Mouse (Mus musculus) lung, postnatal 36 days (tissue): ENCODE measurements around the gene Srrd.
"Not testable (repeated sequence)": the region's sequence is repeated elsewhere in the genome, so short reads cannot be mapped to it uniquely, and the experiment has no call there.

Source experiments
- DNase-seq: peaks from one replicate; pipeline ENCODE4 v3.0.0; 2022; ENCODE audit warnings: mixed read lengths

The Srrd gene

GRCm38 (mm10) chr5:112356322-112356721 lies 13.5 kb upstream of the Srrd start:
- peak; percentile 53 for DNase-seq

GRCm38 (mm10) chr5:112355910-112356309 lies 13.1 kb upstream of the Srrd start, which contains the start of gene Gm6583:
Gene Gm6583, minus strand, starts transcription at chr5:112356033.
- no peak for DNase-seq

- peak; percentile 24 for DNase-seq
Measured at GRCm38 (mm10) chr5:112355493-112355892, 12.7 kb upstream of the Srrd start.

- DNase-seq = no peak
Measured at GRCm38 (mm10) chr5:112349169-112349568, 6.3 kb upstream of the Srrd start.

GRCm38 (mm10) chr5:112346211-112346965 lies 3.5 kb upstream of the Srrd start:
- no peak for DNase-seq

DNA sequence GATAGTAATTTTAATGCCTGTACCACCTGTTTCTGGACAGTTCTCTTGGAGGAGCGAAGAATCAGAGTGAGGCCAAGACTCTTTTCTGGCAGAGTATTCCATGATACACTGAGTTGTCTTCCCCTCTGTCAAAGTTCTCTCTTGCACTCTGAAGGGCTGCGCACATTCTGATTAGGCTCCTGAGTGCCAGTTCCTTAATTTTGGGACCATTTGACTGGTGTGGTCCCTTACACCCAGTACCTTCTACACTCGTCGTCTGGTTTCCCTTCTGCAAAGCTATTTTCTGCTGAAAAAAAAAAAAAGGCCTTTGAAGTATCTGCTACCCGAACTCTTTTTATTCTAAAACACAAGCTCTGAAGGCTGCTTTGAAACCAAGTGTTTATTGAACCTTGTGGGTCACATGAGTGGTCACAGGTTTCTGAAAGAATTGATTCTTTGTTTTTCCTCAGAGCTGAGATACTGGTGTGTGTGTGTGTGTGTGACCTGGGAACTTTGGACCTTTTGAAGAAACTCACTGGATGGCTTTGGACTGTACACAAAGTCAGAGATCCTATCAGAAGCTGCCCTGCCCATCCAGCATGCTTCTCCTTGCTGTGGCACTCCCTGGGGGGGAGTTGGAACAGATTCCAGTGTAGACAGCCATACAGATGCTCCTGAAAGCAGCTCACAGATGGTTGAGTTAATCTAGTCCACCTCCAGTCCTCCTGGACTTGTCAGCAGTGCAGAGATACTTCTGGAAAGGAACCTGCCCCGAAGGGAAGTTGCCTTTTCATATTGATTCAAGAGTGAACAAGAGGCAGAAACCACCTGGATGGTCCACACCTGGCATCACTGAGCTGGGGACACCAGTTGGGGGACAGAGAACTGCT lies 1.5 kb upstream of the Srrd start:
- DNase-seq = no peak

DNA sequence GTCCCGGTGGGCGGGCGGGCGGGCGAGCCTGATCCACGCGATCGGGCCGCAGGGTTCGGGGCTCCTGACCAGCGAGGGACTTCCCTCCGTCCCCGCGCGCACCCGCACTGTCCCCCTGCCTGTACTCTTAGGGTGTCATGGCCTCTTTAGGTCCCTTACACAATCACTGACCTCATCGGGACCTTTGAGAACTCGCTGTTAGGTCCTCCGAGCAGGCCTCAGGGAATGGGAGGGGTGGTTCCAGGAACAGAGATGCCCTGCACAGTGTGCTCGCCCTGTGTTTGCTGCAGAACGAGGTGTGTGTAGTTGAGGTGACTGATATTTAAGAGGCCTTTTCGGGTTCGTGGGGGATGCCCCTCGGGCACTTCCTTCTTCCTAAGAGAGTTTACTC lies 360 bp upstream of the Srrd start:
- peak; percentile 51 for DNase-seq

DNA sequence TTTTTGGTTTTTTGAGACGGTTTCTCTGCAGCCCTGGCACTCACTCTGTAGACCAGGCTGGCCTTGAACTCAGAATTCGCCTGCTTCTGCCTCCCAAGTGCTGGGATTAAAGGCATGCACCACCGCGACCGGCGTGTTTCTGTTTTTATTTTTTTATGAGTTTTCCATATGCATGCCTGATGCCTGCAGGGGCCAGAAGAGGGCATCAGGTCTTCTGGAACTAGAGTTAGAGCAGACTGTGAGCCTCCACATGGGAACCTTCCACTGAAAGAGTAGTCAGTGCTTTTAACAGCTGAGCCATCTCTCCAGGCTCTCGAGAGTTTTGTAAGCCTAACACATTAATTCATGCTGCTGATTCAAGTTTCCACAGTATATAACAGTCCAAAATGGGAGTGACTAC lies 3.6 kb downstream of the Srrd start:
- no peak for DNase-seq

DNA sequence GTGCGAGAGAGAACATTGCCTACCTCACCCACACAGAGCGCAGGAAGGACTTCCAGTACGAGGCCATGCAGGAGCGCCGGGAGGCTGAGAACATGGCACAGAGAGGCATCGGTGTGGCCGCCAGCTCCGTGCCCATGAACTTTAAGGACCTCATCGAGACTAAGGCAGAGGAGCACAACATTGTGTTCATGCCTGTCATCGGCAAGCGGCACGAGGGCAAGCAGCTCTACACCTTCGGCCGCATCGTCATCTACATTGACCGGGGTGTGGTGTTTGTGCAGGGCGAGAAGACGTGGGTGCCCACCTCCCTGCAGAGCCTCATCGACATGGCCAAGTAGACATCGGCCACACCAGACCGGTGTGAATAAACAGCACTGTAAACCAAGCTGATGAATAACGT lies 5.8 kb downstream of the Srrd start:
- DNase-seq = no peak

DNA sequence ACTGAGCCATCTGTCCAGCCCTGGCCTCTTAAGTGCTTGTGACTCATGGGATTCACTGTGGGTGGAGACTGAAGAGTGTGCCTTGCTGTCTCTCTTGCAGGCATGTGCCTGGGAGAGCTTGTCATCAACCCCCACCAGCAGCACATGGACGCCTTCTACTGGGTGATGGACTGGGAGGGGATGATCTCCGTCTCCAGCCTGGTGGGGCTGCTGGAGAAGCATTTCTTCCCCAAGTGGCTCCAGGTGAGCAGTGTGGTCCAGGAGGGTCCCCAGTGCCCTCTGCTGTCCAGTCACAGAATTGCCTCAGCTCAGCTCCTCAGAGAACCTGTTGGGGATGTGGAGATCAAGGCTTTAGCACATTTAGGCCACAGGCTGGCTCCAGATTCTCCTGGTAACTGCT lies 7.4 kb downstream of the Srrd start:
- peak; percentile 70 for DNase-seq

DNA sequence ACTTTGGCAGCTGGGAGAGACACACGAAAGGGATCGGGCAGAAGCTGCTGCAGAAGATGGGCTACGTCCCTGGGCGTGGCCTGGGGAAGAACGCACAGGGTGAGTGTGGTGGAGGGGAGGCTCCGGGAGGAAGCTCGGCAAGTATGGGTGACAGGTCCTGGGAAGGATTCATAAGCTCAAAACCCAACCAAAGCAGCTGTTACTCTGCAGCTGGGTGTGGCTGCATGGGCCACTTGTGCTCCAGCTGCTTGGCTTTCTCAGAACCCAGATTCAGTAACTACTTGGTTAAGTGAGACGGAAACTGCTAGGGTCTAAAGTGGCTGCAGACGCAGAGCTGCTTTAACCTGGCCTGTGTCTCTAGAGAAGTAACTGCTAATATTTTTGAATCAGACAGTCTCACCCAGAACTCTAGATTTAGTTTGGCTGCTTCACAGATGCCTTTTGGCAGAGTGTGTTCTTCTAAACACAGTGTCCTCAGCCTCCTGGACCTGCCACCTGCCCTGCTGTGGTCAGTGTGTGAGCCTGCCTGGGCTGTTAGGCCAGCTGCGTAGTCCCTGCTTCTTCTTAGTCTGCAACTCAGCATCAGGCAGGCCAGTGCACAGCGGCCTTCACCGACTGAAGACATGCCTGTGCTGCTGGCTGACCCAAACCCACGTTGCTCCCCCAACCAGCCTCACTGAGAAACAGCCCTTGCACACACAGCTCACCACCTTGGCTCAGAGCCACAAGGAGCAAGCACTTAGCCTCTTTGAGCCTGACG lies 12.9 kb downstream of the Srrd start:
- DNase-seq = no peak

- no peak for DNase-seq
Measured at GRCm38 (mm10) chr5:112327854-112328253, 15.0 kb downstream of the Srrd start.

DNA sequence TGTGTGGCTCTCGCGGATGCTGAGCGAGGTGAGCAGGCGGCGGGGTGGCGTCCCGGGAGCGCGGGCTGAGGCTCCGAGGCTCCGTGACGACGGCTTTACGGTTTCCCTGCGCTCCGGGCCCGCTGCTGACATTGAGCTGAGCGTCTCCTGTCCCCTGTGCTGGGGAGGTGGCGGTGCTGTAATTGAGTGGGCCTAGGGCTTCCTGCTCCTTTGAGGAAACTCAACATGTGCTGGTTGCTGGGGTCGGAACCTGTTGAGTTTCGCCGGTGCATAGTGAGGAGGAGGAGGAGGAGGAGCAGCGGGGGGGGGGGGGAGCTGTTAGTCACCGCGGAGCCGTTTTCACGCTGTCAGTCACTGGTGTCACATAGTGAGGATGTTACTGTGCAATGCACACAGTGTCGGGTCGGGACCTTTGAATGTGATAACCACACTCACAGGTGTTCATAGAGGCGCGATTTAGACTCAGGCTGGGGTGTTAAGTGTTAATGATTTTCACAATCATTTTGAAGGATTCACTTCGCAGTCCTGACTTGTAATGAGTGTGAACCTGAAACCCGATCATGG lies 16.3 kb downstream of the Srrd start:
- DNase-seq = no peak

DNA sequence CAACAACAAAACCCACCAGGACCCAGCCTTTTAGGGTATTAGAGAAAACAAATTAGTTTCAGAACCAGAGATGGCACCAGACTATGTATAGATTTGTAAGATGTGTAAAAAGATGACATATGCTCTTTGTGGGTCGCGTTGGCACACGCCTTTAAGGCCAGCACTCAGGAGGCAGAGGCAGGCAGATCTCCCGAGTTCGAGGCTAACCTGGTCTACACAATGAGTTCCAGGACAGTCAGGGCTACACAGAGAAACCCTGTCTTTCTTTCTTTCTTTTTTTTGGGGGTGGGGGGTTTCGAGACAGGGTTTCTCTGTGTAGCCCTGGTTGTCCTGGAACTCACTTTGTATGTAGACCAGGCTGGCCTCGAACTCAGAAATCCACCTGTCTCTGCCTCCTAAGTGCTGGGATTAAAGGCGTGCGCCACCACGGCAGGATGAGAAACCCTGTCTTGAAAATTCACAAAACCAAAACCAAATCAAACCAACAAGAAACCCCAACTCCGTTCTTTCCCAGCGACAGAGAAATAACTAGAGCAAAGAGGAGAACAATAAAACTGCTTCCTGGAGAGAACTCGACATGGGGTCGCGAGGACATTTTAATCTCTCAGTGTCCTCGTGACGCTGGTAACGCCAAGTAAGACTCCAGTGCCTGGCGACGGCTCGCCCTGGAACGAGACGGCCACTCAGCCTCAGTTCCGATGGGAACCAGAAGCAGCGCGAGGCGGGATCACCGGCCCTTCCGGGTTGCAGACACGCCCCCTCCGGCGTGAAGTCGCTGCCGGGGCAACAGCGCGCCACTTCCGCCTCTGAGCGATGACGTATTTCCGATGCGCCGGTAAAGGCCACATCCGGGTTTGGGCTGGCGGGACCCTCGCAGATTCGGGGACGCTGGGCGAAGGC lies 17.0 kb downstream of the Srrd start, which contains the start of gene Tfip11:
Gene Tfip11 (plus strand): TSS at position 813 of the 900 bp plus-strand sequence.
- DNase-seq = peak; percentile 96

- DNase-seq = peak; percentile 84
Measured at GRCm38 (mm10) chr5:112324637-112325545, 17.9 kb downstream of the Srrd start.

DNA sequence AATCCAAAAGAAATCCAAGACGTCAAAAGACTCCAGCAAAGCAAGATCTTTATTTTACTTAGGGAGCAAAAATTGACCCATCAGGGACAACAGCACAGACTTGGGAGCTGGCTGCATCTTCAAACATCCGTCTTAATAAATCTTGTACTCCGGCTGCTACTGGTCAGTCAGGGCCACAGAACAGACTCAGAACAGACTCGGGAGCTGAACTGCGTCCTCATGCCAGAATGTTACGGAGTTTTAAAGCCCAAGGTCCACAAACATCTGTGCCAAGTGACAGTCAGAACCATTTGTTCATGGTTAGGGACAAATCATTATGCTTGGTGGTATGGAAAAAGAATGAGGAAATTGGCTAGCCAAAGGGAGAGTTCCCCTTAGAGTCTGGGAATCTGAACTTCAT lies 19.6 kb downstream of the Srrd start:
- DNase-seq = no peak

DNA sequence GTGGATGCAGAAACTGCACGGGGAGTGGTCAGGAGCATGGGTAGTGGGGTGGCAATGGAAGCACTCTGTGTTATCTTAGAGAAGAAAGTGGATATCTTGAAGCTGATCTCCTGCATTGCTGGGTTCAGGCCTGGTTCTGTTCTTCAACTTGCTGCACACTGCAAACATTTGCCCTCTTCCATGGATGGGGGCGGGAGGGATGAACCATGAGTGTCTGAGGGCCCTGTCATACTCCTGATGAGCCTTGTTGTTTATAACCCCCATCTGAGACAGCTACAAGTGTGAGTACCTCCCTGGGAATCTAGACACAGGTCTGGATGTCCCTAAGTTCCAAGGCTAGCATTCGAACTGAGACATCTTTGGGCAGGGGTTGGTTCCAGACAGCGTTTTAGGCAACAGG lies 21.5 kb downstream of the Srrd start:
- DNase-seq = no peak

DNA sequence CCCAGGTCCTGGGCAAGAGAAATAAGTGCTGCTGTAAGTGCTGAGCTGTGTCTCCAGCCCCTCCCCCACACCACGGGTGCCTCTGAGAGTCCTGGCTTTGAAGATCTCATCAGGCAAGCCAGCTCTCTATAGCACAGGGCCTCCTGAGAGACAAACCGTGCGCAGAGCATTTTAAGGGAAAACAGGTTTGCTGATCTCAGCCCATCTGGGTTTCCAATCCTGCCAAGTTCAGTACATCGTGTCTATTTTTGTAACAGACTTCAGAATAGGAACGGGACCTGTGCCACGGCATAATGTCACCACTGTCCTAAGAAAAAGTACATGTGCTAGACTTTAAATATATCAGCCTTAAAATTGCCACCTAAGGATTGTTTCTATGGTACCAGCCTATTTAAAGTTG lies 21.9 kb downstream of the Srrd start:
- no peak for DNase-seq

- no peak for DNase-seq
Measured at GRCm38 (mm10) chr5:112320379-112320778, 22.5 kb downstream of the Srrd start.

DNA sequence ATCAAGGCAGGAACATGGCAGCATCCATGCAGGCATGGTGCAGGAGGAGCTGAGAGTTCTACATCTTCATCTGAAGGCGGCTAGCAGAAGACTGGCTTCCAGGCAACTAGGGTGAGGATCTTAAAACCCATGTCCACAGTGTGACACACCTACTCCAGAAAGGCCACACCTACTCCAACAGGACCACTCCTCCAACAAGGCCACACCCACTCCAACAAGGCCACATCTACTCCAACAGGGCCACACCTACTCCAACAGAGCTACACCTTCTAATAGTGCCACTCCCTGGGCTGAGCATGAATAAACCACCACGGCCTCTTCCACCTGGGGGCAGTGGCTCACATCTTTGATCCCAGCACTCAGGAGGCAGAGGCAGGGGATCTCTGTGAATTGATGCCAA lies 23.5 kb downstream of the Srrd start:
- DNase-seq = not testable (repeated sequence)

DNA sequence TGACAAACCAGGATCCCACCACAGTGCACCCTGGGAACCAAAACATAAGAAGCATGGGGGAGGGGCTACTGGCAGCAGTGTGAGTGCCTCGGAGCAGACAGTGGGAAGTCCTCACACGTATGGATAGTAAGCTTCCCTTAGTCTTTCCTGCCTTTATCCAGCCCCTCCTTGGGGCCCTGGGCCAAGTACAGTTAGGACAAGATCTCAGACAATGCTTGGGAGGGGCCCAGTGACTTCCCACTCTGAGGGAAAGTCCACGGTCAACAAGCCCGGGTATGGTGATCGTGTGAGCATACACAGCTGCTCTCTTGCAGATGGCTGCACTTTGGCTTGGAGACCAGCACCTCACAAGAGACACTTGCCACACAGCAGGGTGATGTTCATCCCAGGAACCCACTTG lies 25.5 kb downstream of the Srrd start:
- DNase-seq = peak; percentile 77
